Mouse (Mus musculus): ENCODE measurements around the gene Rdh16f1. TPM values are rescaled to one million over a fixed set of nuclear protein-coding genes. Genes with fewer than 3 reads are reported as not detected.
"Not testable (repeated sequence)": the region's sequence is repeated elsewhere in the genome, so short reads cannot be mapped to it uniquely, and the experiment has no call there.

The Rdh16f1 gene
- polyA plus RNA-seq, 1 experiment from 2014 or later = not detected

DNA sequence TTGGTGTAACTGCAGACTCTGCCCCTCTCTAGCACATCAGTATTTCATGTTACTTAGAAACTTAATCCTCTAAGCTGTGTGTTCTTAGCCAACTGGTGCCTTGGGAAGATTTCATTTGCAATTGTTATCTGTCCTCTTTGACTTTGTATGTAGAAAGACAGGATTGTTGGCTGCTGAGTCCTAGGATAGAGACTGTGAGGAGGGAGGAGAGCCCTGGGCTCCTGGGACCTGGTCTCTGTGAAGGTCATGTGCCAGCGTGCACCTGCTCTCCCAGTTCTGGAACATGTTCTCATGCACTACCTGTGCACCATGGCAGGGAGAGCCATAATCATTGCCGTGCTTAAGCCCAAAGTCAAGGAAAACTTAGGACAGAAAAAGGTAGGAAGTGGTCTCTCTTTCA lies 42.0 kb downstream of the Rdh16f1 start:
- H3K4me3 ChIP-seq (ENCODE audit: low read depth, low read length) = no peak overlapping the region
- H3K27ac ChIP-seq (ENCODE audit: low read depth, low read length) = no peak overlapping the region
- H3K4me2 ChIP-seq (replicated peaks; ENCODE audit: low read depth, low read length) = no peak overlapping the region
- no peak for DNase-seq (ENCODE audit: low spot score)
- H3K36me3 ChIP-seq (ENCODE audit: control insufficient read depth, insufficient read depth, low read length) = no peaks in the 10 kb centered on the region
- no peak overlapping the region for H3K9ac ChIP-seq (ENCODE audit: low read depth, low read length)
- H3K27me3 ChIP-seq (ENCODE audit: control insufficient read depth, insufficient read depth, low read length) = no peaks in the 10 kb centered on the region
- no peaks in the 10 kb centered on the region for H3K9me3 ChIP-seq (ENCODE audit: control insufficient read depth, low read length)
- no peak for ATAC-seq (ENCODE audit: low FRiP score)
- 89% methylated on average over 2 of the region's 2 CpGs for WGBS
- H3K4me1 ChIP-seq (replicated peaks; ENCODE audit: control insufficient read depth, insufficient read depth, low read length) = no peaks in the 10 kb centered on the region

GRCm38 (mm10) chr10:127802236-127802635 lies 42.6 kb downstream of the Rdh16f1 start:
- H3K9me3 ChIP-seq (ENCODE audit: control insufficient read depth, low read length) = no peaks in the 10 kb centered on the region
- no peak for ATAC-seq (ENCODE audit: low FRiP score)
- 82% methylated on average over 5 of the region's 5 CpGs for WGBS
- no peak overlapping the region for H3K9ac ChIP-seq (ENCODE audit: low read depth, low read length)
- H3K4me1 ChIP-seq (replicated peaks; ENCODE audit: control insufficient read depth, insufficient read depth, low read length) = no peaks in the 10 kb centered on the region
- no peaks in the 10 kb centered on the region for H3K27me3 ChIP-seq (ENCODE audit: control insufficient read depth, insufficient read depth, low read length)
- H3K36me3 ChIP-seq (ENCODE audit: control insufficient read depth, insufficient read depth, low read length) = no peaks in the 10 kb centered on the region
- DNase-seq (ENCODE audit: low spot score) = no peak
- H3K4me3 ChIP-seq (ENCODE audit: low read depth, low read length) = no peak overlapping the region
- H3K4me2 ChIP-seq (replicated peaks; ENCODE audit: low read depth, low read length) = no peak overlapping the region
- no peak overlapping the region for H3K27ac ChIP-seq (ENCODE audit: low read depth, low read length)

GRCm38 (mm10) chr10:127804416-127804815 lies 44.8 kb downstream of the Rdh16f1 start:
- no peak overlapping the region for H3K27ac ChIP-seq (ENCODE audit: low read depth, low read length)
- no peak for DNase-seq (ENCODE audit: low spot score)
- no peaks in the 10 kb centered on the region for H3K4me1 ChIP-seq (replicated peaks; ENCODE audit: control insufficient read depth, insufficient read depth, low read length)

DNA sequence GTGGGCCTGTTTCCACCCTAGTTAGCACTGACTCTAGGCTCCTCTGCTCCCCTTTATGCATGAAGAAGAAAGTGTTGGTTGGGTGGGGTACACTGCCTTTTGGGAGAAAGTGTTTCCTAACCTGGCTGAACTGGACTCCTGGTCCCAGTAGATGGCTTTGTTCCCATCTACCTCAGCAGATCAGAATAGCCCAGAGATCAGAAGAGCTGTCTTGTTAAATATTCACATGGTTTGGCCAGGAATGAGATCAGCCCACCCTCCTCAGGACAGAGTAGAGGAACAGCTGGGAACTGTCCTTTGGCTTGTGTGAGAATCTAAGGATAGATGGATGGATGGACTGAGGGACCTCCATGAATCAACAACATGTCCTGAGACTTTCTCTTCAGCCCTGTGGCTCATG lies 56.3 kb downstream of the Rdh16f1 start:
- DNase-seq (ENCODE audit: low spot score) (no peak), ATAC-seq (ENCODE audit: low FRiP score) (no peak)
- H3K9ac ChIP-seq (ENCODE audit: low read depth, low read length) = no peak overlapping the region
- H3K4me2 ChIP-seq (replicated peaks; ENCODE audit: low read depth, low read length) = no peak overlapping the region
- no peaks in the 10 kb centered on the region for H3K4me1 ChIP-seq (replicated peaks; ENCODE audit: control insufficient read depth, insufficient read depth, low read length)
- no peak overlapping the region for H3K4me3 ChIP-seq (ENCODE audit: low read depth, low read length)
- no peaks in the 10 kb centered on the region for H3K27me3 ChIP-seq (ENCODE audit: control insufficient read depth, insufficient read depth, low read length)
- peaks cover 1% of the 10 kb centered on the region; the same call in 1 of the 2 replicates for H3K9me3 ChIP-seq (ENCODE audit: control insufficient read depth, low read length)
- no peak overlapping the region for H3K27ac ChIP-seq (ENCODE audit: low read depth, low read length)
- H3K36me3 ChIP-seq (ENCODE audit: control insufficient read depth, insufficient read depth, low read length) = no peaks in the 10 kb centered on the region

More at GRCm38 (mm10) chr10:127804416-127804815, 44.8 kb downstream of the Rdh16f1 start:
- 57% methylated on average over 7 of the region's 7 CpGs for WGBS
- Histone ChIP-seq H3K4me3 (ENCODE audit: low read depth, low read length) (no peak overlapping the region), H3K36me3 (ENCODE audit: control insufficient read depth, insufficient read depth, low read length) (no peaks in the 10 kb centered on the region), H3K4me2 (replicated peaks; ENCODE audit: low read depth, low read length) (no peak overlapping the region), H3K27me3 (ENCODE audit: control insufficient read depth, insufficient read depth, low read length) (no peaks in the 10 kb centered on the region), H3K9me3 (ENCODE audit: control insufficient read depth, low read length) (no peaks in the 10 kb centered on the region), H3K9ac (ENCODE audit: low read depth, low read length) (no peak overlapping the region)
- no peak for ATAC-seq (ENCODE audit: low FRiP score)

DNA sequence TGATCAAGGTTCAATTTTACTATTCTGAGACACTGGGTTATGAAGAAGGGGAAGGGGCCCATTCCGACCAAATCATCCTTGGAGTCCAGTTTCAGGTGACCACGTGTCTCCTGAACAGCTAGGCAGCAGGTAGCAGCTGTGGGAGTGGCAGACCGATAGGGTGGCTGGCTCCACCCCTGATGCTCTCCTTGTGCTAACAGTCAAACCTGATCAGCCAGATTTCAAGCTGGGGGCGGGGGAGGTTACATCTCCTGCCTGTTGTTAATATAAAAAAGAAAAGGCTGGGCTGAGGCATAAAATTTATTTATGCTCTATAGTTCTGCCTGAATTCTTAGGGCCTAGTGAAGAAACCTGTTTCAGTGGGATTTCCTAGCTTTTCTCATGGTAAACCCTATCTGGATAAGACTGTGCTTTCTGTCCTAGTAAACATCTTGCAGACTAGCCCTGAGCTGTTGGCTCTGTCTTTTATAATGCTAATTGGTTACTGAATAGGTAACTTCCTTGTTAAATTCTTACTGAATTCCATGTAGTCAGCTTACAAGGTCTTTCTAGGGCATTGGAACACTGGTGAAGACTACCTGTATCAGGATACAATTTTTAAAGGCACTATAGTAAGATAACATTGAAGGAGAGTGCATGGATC lies 57.8 kb downstream of the Rdh16f1 start:
- not testable (repeated sequence) for H3K9ac ChIP-seq (ENCODE audit: low read depth, low read length); H3K9me3 ChIP-seq (ENCODE audit: control insufficient read depth, low read length); H3K27ac ChIP-seq (ENCODE audit: low read depth, low read length); ATAC-seq (ENCODE audit: low FRiP score); H3K4me3 ChIP-seq (ENCODE audit: low read depth, low read length); DNase-seq (ENCODE audit: low spot score); H3K36me3 ChIP-seq (ENCODE audit: control insufficient read depth, insufficient read depth, low read length); H3K4me1 ChIP-seq (replicated peaks; ENCODE audit: control insufficient read depth, insufficient read depth, low read length); H3K27me3 ChIP-seq (ENCODE audit: control insufficient read depth, insufficient read depth, low read length); H3K4me2 ChIP-seq (replicated peaks; ENCODE audit: low read depth, low read length)
- 88% methylated on average over 4 of the region's 4 CpGs for WGBS

GRCm38 (mm10) chr10:127821806-127822205 lies 62.2 kb downstream of the Rdh16f1 start:
- not testable (repeated sequence) for ATAC-seq (ENCODE audit: low FRiP score); H3K27me3 ChIP-seq (ENCODE audit: control insufficient read depth, insufficient read depth, low read length)

GRCm38 (mm10) chr10:127825386-127825785 lies 65.8 kb downstream of the Rdh16f1 start:
- no peak for ATAC-seq (ENCODE audit: low FRiP score)
- no peaks in the 10 kb centered on the region for H3K36me3 ChIP-seq (ENCODE audit: control insufficient read depth, insufficient read depth, low read length)
- peak; percentile 20 for DNase-seq (ENCODE audit: low spot score)
- H3K4me3 ChIP-seq (ENCODE audit: low read depth, low read length) = no peak overlapping the region
- no peaks in the 10 kb centered on the region for H3K4me1 ChIP-seq (replicated peaks; ENCODE audit: control insufficient read depth, insufficient read depth, low read length)
- H3K27me3 ChIP-seq (ENCODE audit: control insufficient read depth, insufficient read depth, low read length) = no peaks in the 10 kb centered on the region
- WGBS = 80% methylated on average over 6 of the region's 6 CpGs
- peaks cover 3% of the 10 kb centered on the region; the same call in 1 of the 2 replicates for H3K9me3 ChIP-seq (ENCODE audit: control insufficient read depth, low read length)
- H3K27ac ChIP-seq (ENCODE audit: low read depth, low read length) = no peak overlapping the region
- no peak overlapping the region for H3K9ac ChIP-seq (ENCODE audit: low read depth, low read length)
- no peak overlapping the region for H3K4me2 ChIP-seq (replicated peaks; ENCODE audit: low read depth, low read length)

More at GRCm38 (mm10) chr10:127821806-127822205, 62.2 kb downstream of the Rdh16f1 start:
- H3K4me1 ChIP-seq (replicated peaks; ENCODE audit: control insufficient read depth, insufficient read depth, low read length); H3K4me2 ChIP-seq (replicated peaks; ENCODE audit: low read depth, low read length); H3K4me3 ChIP-seq (ENCODE audit: low read depth, low read length); H3K9ac ChIP-seq (ENCODE audit: low read depth, low read length); DNase-seq (ENCODE audit: low spot score); H3K36me3 ChIP-seq (ENCODE audit: control insufficient read depth, insufficient read depth, low read length); H3K9me3 ChIP-seq (ENCODE audit: control insufficient read depth, low read length); H3K27ac ChIP-seq (ENCODE audit: low read depth, low read length): not testable (repeated sequence)
- WGBS = 93% methylated on average over 2 of the region's 2 CpGs

DNA sequence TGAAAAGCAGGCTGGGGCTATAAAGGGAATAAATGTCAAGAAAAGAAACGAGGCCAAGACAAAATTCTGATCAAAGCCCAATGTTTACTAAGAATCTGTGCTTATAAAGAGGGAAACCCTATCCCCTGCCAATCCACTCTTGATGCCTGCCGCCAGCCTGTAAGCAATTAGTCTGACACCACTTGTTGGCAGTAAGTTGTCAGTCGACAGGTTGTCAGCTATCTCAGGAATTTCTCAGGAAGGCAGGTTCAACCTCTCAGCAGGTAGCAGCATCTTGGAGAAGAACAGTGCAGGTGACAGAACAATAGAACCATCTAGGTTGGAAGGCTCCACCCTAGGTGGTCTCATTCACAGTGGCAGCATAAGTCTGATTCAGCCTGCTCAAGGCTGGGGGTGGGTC lies 69.5 kb downstream of the Rdh16f1 start:
- ATAC-seq (ENCODE audit: low FRiP score) (no peak), DNase-seq (ENCODE audit: low spot score) (no peak)
- Histone ChIP-seq H3K36me3 (ENCODE audit: control insufficient read depth, insufficient read depth, low read length) (no peaks in the 10 kb centered on the region), H3K4me1 (replicated peaks; ENCODE audit: control insufficient read depth, insufficient read depth, low read length) (no peaks in the 10 kb centered on the region), H3K4me3 (ENCODE audit: low read depth, low read length) (no peak overlapping the region), H3K27me3 (ENCODE audit: control insufficient read depth, insufficient read depth, low read length) (no peaks in the 10 kb centered on the region), H3K27ac (ENCODE audit: low read depth, low read length) (no peak overlapping the region), H3K9me3 (ENCODE audit: control insufficient read depth, low read length) (no peaks in the 10 kb centered on the region), H3K4me2 (replicated peaks; ENCODE audit: low read depth, low read length) (no peak overlapping the region), H3K9ac (ENCODE audit: low read depth, low read length) (no peak overlapping the region)
- 66% methylated on average over 3 of the region's 3 CpGs for WGBS

- not testable (repeated sequence) for H3K9me3 ChIP-seq (ENCODE audit: control insufficient read depth, low read length); H3K27ac ChIP-seq (ENCODE audit: low read depth, low read length); H3K4me3 ChIP-seq (ENCODE audit: low read depth, low read length); DNase-seq (ENCODE audit: low spot score); ATAC-seq (ENCODE audit: low FRiP score); H3K4me1 ChIP-seq (replicated peaks; ENCODE audit: control insufficient read depth, insufficient read depth, low read length); H3K4me2 ChIP-seq (replicated peaks; ENCODE audit: low read depth, low read length); H3K27me3 ChIP-seq (ENCODE audit: control insufficient read depth, insufficient read depth, low read length); H3K9ac ChIP-seq (ENCODE audit: low read depth, low read length); H3K36me3 ChIP-seq (ENCODE audit: control insufficient read depth, insufficient read depth, low read length)
- 94% methylated on average over 1 of the region's 1 CpGs for WGBS
Measured at GRCm38 (mm10) chr10:127834186-127834585, 74.6 kb downstream of the Rdh16f1 start.

Measured in hindbrain, embryonic 11.5 days (tissue).